Mouse (Mus musculus) cerebellum, adult 2 months (tissue): ENCODE results near the gene D1Ertd622e.

Experiments
- CTCF ChIP-seq: fragments of 200-500 bp; IDR thresholded peaks from 2 replicates; pipeline ENCODE4 v1.5.1; 2011; ENCODE audit warnings: low read depth, mild to moderate bottlenecking, control low read depth, low read length, moderate library complexity, borderline replicate concordance; ENCODE audit not compliant: insufficient read depth
- POLR2A ChIP-seq: fragments of 200-500 bp; IDR thresholded peaks from 2 replicates; pipeline ENCODE4 v1.6.1; 2011; ENCODE audit warnings: low read length, control low read depth, borderline replicate concordance; ENCODE audit not compliant: insufficient read depth

- no peak for TF ChIP-seq CTCF
- no peak for TF ChIP-seq POLR2A
Measured at GRCm38 (mm10) chr1:97576576-97576975, 85.3 kb downstream of the D1Ertd622e start.
